Mouse (Mus musculus): ENCODE measurements around the gene Rin3. TPM values are rescaled to one million over a fixed set of nuclear protein-coding genes. Genes with fewer than 3 reads are reported as not detected.

The Rin3 gene
- polyA plus RNA-seq, 1 experiment from 2014 or later, result 10.3 TPM

DNA sequence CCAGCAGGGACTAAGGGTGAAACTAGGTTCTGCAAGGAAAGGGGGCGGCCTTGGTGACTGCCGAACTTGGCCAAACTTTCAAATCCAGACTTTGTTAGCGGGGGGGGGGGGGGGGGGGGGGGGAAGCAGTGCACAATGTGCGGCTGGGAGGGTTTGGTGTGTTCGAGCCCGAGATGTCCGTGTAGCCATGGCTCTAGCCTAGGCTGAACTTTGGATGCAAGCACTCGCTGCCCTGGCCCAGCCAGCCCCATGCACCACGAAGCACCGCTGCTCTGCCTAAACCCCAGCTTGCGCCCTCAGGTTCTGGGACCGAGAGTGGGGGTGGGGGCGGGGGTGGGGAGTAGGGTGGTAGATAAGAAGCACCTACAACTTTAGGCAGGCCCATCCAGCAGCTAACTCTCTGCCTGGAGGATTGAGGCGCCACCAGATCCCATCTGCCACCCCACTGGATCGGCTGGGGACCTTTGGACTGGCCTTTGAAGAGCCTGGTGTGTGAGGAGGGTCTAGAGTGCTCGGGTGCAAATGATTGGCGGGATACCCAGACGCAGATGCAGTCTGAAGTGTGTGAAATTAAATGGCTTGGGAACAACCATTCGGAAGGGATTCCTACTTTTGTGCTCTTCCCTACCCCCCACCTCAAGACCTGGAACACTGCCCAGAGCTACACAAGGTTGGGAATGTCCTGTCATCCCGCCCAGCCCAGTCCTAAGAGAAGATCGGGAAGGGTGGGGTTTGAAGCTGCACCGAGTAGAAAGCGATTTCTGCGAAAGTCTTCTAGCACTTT lies 827 bp downstream of the Rin3 start:
- Histone ChIP-seq H3K9me3 (replicated peaks) (0 out of 2 replicates have a peak, but pooled peaks cover 2% of the 10 kb centered on the region), H3K9ac (peak overlapping the region; percentile 72), H3K4me3 (peak overlapping the region; percentile 61), H3K4me1 (peaks cover 66% of the 10 kb centered on the region), H3K4me2 (peak overlapping the region; percentile 78), H3K27ac (peak overlapping the region; percentile 81), H3K27me3 (replicated peaks) (peaks cover 22% of the 10 kb centered on the region), H3K36me3 (no peaks in the 10 kb centered on the region)
- 3% methylated on average over 22 of the region's 24 CpGs for WGBS (ENCODE audit: insufficient replicate concordance)
- peak; percentile 57 for ATAC-seq

DNA sequence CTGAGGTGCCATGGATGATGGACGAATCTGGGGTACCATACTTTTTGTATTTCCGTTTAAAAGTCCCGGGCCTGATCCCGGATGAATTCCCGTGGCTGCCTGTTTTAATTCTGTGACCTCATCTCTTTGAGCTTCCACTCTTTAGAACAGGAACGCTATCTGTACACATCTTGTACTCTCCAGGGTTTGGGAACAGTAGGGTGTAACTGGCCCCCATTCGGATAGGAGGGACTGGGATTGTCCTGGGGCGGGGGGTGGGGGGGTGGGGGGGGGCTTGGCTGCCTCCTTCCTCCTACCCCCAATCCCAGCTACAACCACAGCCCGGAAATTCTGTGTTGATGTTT lies 1.4 kb downstream of the Rin3 start:
- peak overlapping the region; percentile 78 for H3K4me2 ChIP-seq
- peak overlapping the region; percentile 61 for H3K4me3 ChIP-seq
- no peaks in the 10 kb centered on the region for H3K36me3 ChIP-seq
- peak overlapping the region; percentile 81; the same call in 1 of the 2 replicates for H3K27ac ChIP-seq
- peaks cover 71% of the 10 kb centered on the region for H3K4me1 ChIP-seq
- ATAC-seq, result no peak
- H3K9me3 ChIP-seq (replicated peaks), result no peaks in the 10 kb centered on the region
- H3K9ac ChIP-seq, result no peak overlapping the region
- peaks cover 22% of the 10 kb centered on the region for H3K27me3 ChIP-seq (replicated peaks)
- WGBS (ENCODE audit: insufficient replicate concordance), result 10% methylated on average over 9 of the region's 9 CpGs

DNA sequence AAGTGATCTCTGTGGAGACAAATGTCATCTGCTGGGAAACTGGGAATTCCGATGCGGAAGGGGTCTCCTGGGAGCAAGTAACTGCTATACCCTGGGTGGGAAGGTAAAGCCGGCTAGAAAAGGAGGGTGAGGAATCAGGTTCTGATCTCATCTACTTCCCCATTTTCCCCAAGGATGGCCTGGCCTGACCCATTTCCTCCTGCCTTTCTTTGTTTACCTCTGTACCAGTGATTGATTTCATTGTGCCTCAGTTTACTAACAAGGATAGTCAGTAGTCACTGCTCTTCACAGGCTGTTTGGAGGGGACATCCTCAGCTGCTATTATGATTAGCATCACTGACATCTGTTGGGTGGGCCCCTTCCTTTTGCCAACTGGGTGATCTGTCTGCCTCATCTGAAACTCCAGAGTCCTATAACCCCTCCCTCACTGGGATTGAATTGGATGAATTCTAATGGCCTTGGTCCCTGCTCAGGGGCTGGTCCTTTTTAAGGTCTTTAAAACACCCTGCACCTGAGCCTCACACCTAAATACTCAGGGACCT lies 1.8 kb downstream of the Rin3 start:
- Histone ChIP-seq H3K27me3 (replicated peaks) (peaks cover 22% of the 10 kb centered on the region), H3K4me3 (peak overlapping the region; percentile 61), H3K27ac (no peak overlapping the region; the same call in 1 of the 2 replicates), H3K4me1 (peaks cover 75% of the 10 kb centered on the region), H3K9me3 (replicated peaks) (no peaks in the 10 kb centered on the region), H3K36me3 (no peaks in the 10 kb centered on the region), H3K4me2 (peak overlapping the region; percentile 78), H3K9ac (no peak overlapping the region)
- WGBS (ENCODE audit: insufficient replicate concordance), result 16% methylated on average over 3 of the region's 3 CpGs
- no peak for ATAC-seq

DNA sequence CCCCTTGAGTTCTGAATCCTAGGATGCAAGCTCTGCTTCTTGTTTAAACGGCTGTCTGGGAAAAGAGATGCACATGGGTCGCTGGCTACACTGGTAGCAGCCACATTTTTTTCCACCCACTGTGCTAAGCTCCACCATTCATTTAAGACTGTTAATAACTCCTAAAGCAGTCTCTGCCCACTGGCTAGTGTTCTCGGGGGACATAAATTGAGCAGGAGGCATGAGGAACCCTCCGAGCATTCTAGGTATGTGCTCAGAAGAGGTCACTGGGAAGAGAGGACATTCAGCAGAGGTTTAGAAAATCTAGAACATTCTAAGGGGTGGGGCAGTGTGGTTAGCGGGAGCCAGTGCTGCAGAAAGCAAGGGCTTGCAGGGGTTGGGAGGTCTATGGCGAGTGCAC lies 2.5 kb downstream of the Rin3 start:
- WGBS (ENCODE audit: insufficient replicate concordance), result 52% methylated on average over 6 of the region's 6 CpGs
- Histone ChIP-seq H3K4me3 (no peak overlapping the region), H3K9me3 (replicated peaks) (no peaks in the 10 kb centered on the region), H3K9ac (no peak overlapping the region), H3K36me3 (peaks cover 4% of the 10 kb centered on the region; the same call in 1 of the 2 replicates), H3K4me2 (peak overlapping the region; percentile 78; the same call in 1 of the 2 replicates), H3K4me1 (peaks cover 76% of the 10 kb centered on the region), H3K27ac (no peak overlapping the region), H3K27me3 (replicated peaks) (peaks cover 22% of the 10 kb centered on the region)
- no peak for ATAC-seq

DNA sequence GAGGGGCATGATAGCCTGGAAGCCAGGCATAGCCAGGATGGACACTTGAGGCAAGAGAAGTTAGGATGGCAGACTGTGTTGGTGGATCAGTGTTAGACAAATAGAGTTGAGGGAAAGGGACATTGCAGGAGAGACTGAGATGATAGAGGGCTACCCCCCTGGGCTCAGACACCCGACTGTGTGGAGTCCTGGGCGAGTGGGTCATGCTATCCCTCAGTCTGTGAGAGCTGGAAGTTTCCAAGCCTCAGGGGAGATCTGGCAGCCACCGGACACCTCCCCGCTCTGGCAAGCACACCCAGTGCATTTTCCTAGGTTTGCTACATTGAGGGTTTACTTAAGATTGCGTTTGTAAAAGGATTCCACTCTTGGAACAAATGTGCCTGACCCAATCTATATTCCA lies 2.9 kb downstream of the Rin3 start:
- Histone ChIP-seq H3K9ac (no peak overlapping the region), H3K27me3 (replicated peaks) (peaks cover 22% of the 10 kb centered on the region), H3K4me3 (no peak overlapping the region), H3K4me1 (peaks cover 78% of the 10 kb centered on the region), H3K27ac (no peak overlapping the region), H3K4me2 (no peak overlapping the region), H3K36me3 (peaks cover 5% of the 10 kb centered on the region; the same call in 1 of the 2 replicates), H3K9me3 (replicated peaks) (no peaks in the 10 kb centered on the region)
- ATAC-seq, result no peak
- 62% methylated on average over 5 of the region's 5 CpGs for WGBS (ENCODE audit: insufficient replicate concordance)

DNA sequence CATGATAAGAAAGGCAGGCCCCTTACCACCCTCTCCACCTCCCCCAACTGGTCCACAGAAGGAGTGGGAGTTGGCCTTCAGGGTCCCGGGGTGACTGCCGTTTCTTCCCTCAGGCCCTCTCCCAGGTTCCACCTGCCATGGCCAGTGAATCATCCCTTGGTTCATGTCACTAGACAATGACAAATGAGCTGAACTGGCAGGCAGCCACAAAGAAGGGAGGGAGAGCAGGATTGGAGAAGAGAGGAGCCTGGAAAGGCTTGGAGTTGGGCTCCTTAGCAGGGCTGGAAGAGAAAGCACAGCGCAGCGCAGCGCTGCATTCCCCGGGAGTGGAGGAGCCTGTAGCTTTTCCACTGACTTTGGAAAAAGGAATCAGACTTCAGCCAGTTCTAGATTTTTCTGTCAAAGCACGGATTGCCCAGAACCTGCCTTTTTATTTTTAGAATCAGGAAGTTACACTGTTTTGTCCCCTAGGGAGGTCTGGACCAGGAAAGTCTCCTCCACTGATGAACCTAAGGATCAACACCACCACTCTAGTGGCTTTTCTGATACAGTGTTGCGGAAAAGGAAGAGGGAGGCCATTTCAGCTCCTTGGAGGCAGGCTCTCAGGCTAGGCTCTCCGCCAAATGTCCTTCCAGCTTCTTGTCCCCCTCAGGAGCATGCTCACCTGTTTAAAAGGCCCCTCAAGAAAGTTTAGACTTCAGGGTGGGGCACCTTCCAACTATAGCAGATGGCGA lies 4.0 kb downstream of the Rin3 start:
- H3K9ac ChIP-seq, result no peak overlapping the region
- 47% methylated on average over 10 of the region's 10 CpGs for WGBS (ENCODE audit: insufficient replicate concordance)
- no peak overlapping the region for H3K4me3 ChIP-seq
- no peaks in the 10 kb centered on the region for H3K9me3 ChIP-seq (replicated peaks)
- H3K36me3 ChIP-seq, result peaks cover 5% of the 10 kb centered on the region; the same call in 1 of the 2 replicates
- H3K4me2 ChIP-seq, result no peak overlapping the region
- H3K27me3 ChIP-seq (replicated peaks), result peaks cover 22% of the 10 kb centered on the region
- H3K27ac ChIP-seq, result peak overlapping the region; percentile 66; the same call in 1 of the 2 replicates
- ATAC-seq, result no peak
- H3K4me1 ChIP-seq, result peaks cover 87% of the 10 kb centered on the region

DNA sequence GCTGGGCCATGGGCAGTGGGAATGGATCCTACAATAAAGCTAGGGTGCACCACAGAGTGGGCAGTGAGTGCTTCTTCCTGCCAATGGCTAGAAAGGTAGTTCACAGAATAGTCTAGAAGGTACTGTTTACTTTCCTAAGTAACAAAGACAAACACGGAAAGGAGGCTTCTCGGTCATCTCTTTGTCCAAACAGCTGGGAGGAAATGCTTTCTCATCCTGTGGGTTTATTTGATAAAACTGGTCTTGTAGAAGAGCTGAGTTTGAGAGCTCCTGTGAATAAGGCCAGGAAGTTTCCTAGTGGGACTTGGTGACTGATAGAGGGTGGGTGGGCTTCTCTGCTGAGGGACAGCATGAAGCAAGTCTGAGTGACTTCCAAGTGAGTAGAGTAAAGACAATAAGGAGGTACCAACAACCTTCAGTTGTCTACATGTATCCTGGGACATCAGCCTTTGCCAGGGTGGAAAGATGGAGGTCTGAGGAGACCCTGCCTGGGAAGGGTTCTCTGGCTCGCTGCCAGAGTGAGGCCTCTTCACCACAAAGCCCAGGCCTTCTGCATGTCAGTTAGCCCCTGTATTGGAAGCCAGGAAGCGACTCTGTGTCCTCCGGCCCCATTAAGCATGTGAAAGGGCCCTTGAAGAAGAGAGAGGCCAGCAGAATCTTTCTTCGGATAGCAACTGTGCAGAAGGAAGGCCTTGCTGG lies 5.2 kb downstream of the Rin3 start:
- no peak overlapping the region for H3K9ac ChIP-seq
- ATAC-seq, result no peak
- peak overlapping the region; percentile 66 for H3K27ac ChIP-seq
- no peak overlapping the region for H3K4me2 ChIP-seq
- no peak overlapping the region for H3K4me3 ChIP-seq
- peaks cover 89% of the 10 kb centered on the region for H3K4me1 ChIP-seq
- H3K27me3 ChIP-seq (replicated peaks), result peaks cover 15% of the 10 kb centered on the region
- H3K9me3 ChIP-seq (replicated peaks), result no peaks in the 10 kb centered on the region
- H3K36me3 ChIP-seq, result peaks cover 5% of the 10 kb centered on the region; the same call in 1 of the 2 replicates
- 34% methylated on average over 6 of the region's 6 CpGs for WGBS (ENCODE audit: insufficient replicate concordance)

DNA sequence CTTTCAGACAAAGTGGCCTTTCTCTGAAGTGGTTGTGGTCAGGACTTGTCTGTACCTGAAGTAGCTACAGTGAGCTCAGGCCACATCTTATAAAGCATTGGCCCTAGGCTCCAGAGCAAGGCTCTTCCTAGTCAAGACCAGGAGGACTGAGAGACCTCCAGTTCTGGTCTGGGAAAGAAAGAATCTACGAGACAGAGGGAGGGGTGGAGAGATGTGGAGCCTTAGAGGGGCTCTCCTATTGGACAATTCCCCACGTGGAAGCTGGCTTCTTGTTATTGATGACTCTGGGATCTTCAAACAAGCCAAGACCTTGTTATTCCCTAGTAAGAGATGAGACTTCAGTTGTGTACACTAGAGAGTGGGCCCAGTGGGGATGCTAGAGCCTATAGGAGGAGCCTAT lies 6.0 kb downstream of the Rin3 start:
- H3K4me2 ChIP-seq, result no peak overlapping the region
- WGBS (ENCODE audit: insufficient replicate concordance), result 40% methylated on average over 2 of the region's 2 CpGs
- H3K27ac ChIP-seq, result 0 out of 2 replicates have a peak overlapping the region, but pooled peaks have one; percentile 66
- H3K9me3 ChIP-seq (replicated peaks), result no peaks in the 10 kb centered on the region
- H3K36me3 ChIP-seq, result peaks cover 5% of the 10 kb centered on the region; the same call in 1 of the 2 replicates
- H3K4me1 ChIP-seq, result peaks cover 88% of the 10 kb centered on the region
- no peak for ATAC-seq
- no peak overlapping the region for H3K4me3 ChIP-seq
- peaks cover 7% of the 10 kb centered on the region; the same call in 1 of the 2 replicates for H3K27me3 ChIP-seq (replicated peaks)
- no peak overlapping the region for H3K9ac ChIP-seq

DNA sequence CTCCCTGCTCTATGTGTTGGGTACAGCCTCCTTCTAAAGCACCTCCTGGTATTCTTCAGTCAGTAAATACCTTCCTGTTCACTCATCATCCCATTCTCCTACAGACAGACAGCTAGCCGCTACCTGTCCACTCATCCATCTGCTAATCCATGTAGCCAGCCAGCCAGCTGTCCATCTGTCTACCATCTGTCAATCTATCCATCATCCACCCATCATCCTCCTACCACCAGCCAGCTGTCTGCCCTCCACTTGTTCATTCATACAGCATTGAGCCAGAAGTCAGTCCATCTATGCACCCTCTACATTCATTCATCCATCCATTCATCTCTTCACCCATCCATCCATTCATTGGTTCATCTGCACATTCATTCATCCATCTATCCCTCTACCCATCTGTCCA lies 6.7 kb downstream of the Rin3 start:
- ATAC-seq, result no peak
- Histone ChIP-seq H3K27me3 (replicated peaks) (no peaks in the 10 kb centered on the region), H3K4me2 (no peak overlapping the region), H3K9ac (no peak overlapping the region), H3K4me1 (peaks cover 82% of the 10 kb centered on the region), H3K4me3 (no peak overlapping the region), H3K27ac (no peak overlapping the region), H3K9me3 (replicated peaks) (no peaks in the 10 kb centered on the region), H3K36me3 (peaks cover 8% of the 10 kb centered on the region)
- 81% methylated on average over 1 of the region's 1 CpGs for WGBS (ENCODE audit: insufficient replicate concordance)

DNA sequence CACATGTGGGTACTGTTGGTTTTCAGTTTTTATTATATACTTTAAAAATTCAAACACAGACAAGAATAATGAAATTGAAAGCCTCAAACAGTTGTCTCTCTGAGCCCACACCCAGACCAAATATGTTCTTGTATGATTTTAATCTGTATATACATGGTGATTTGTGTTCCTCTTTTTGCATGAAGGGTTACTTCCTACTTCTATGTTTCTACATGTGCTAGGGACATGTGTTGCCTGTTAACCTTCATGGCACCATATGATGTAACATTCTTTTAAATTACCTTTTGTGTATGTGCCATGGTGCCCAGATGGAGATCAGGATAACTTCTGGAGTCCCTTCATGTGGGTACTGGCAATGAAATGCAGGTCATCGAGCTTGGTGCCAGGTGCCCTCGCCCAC lies 7.8 kb downstream of the Rin3 start:
- 69% methylated on average over 2 of the region's 2 CpGs for whole genome bisulfite sequencing (ENCODE audit: insufficient replicate concordance)
- H3K4me1 ChIP-seq, result peaks cover 78% of the 10 kb centered on the region
- H3K27me3 ChIP-seq (replicated peaks), result no peaks in the 10 kb centered on the region
- no peak overlapping the region for H3K4me2 ChIP-seq
- H3K36me3 ChIP-seq, result peaks cover 8% of the 10 kb centered on the region
- no peak overlapping the region for H3K27ac ChIP-seq
- no peak for ATAC-seq
- no peak overlapping the region for H3K4me3 ChIP-seq
- H3K9me3 ChIP-seq (replicated peaks), result no peaks in the 10 kb centered on the region
- no peak overlapping the region for H3K9ac ChIP-seq

DNA sequence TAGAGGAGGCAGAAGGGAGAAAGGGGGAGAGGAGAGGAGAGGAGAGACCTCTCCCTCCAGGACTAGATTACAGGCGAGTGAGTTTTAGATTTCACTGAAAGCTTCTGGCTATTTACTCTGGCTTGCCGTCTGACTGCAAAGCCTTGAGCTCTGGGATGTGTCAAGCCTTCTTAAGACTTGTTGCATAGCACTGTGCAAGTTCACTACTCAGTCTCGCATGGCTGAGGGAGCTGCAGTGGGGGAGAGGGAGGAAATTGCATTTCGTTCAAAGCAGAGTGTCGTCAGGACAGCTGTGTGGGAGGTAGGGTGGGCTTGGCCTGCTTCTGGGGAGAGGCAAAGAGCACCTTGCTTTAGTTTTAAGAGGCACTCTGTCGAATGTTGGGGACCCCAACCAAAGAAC lies 8.8 kb downstream of the Rin3 start:
- Histone ChIP-seq H3K4me1 (peaks cover 78% of the 10 kb centered on the region), H3K27ac (peak overlapping the region; percentile 33; the same call in 1 of the 2 replicates), H3K9ac (no peak overlapping the region), H3K9me3 (replicated peaks) (no peaks in the 10 kb centered on the region), H3K4me3 (no peak overlapping the region), H3K36me3 (peaks cover 8% of the 10 kb centered on the region), H3K4me2 (no peak overlapping the region), H3K27me3 (replicated peaks) (no peaks in the 10 kb centered on the region)
- WGBS (ENCODE audit: insufficient replicate concordance), result 30% methylated on average over 6 of the region's 6 CpGs
- ATAC-seq, result no peak
